Mouse (Mus musculus) CD4-positive, CD25-positive, alpha-beta regulatory T cell, adult 4 months (primary cell): Measurements from ENCODE around the gene Cnksr1. TPM values are rescaled to one million over a fixed set of nuclear protein-coding genes. Genes with fewer than 3 reads are reported as not detected.
"Not testable (repeated sequence)": the region's sequence is repeated elsewhere in the genome, so short reads cannot be mapped to it uniquely, and the experiment has no call there.

Experiments used
- ATAC-seq: one replicate; pipeline ENCODE4 v1.8.0; 2017
- polyA plus RNA-seq, 2 experiments: library from polyadenylated mRNA; unstranded; fragments of 100-300 nt; shearing (Covaris generic); gene quantifications; one replicate each; pipeline ENCODE4 v1.2.1; 2017

The Cnksr1 gene
- not detected for polyA plus RNA-seq

DNA sequence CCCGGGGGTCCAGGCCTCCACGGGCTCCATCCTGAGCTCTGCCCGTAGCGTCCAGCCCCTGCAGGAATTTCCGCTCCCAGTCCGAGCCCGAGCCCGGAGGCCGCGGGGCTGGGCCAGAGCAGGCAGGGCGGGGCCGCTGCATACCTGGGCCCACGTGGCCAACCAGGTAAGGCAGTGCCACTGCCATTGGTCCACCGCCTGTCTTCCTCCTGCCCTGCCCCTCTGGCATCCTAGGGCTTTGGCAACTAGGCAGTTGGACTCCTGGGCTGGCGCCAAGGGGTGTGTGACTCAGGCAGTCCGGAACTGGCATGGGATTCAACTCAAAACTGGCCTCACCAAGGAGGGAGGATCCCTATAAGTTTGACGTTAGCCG is at the start of gene Cnksr1:
Gene Cnksr1, minus strand, starts transcription at position 121 of the 373 bp plus-strand sequence.
- ATAC-seq, result no peak

DNA sequence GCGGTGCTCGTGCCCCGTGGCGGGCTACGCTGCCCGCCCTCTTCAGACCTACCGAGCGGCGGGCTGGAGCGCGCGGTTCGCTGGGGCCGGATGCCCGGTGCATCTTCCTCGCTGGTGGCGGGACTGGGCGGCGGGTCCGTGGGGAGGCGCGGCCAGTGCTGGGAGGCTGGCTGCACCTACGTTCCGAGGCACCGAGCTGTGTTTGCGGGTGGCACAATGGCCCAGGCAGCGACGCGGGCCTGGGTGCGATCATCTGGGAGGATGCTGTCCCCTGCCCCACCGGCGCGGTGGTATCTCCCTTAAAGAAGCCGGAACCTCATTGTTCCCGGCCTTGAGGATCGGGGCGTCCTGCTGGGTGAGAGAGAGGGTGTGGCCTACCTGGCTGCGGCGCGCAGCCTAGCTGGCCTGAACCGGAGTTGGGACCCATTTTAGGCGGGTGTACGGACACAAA is 49.4 kb upstream of the Cnksr1 start, which contains the start of gene Pdik1l:
Gene Pdik1l, minus strand, starts transcription at position 321 of the 451 bp plus-strand sequence.
- peak; percentile 71 for ATAC-seq

DNA sequence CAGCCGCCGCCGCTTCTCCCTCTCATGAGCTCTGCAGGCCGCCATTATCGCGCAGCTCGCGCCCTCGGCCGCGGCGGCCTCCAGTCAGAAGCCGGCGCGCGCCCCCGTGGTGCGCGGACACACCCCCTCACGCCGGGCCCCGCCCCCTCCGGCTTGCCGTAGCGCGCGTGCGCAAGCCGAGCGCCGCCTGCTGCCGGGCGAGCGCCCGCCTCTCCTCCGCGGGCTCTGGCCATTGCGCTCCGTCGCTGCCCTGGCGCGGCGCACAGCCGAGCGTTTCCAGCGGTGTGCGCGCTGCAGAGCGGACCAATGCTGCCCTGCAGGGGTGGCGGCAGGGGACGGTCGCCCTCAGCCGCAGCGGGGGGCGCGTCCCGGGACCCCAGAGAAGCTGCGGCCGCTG is 49.0 kb upstream of the Cnksr1 start:
- ATAC-seq, result peak; percentile 73

DNA sequence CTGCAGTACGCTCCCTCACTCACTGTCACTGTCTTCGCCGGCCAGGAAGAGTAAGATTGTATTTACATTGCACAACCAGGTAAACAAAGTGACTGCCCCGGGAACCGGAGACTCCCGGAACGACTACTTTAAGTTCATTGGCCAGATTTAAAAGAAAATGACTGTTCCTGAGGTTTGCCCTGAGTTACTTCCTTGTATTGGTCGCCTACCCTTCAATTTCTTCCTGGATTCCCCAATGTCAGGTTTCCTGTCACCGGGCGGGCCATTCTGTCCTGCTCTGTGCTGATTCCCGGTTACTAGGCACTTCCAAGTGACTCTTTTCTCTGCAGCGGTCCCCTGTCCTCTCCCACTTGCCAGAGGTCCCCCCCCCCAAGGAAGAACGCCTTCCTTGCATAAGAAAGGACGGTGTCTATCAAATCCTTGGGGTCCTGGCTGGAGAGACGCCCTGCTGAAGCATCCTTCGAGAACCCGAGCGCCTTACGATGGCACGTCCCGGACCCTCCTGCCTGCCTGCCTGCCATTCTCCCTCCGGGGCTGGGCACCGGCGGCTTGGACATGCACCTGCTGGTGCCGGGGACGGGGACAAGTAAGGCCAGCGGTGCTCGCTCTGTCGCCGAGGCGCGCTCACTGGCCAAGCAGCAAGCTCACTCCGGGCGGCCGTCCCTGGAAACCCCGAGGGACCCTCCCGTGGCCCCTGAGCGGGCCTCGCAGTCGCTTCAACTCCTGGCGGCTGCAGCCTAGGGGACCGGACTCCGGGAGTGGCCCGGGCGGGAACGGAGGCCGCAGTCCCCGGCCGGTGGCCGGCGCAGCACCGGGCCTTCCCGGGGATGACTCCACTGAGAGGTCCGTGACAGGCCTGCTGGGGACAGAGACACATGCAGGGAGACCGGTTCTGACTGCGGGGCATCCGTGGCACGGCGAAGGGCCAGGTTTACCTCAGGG is 48.3 kb upstream of the Cnksr1 start:
- ATAC-seq, result peak; percentile 11

DNA sequence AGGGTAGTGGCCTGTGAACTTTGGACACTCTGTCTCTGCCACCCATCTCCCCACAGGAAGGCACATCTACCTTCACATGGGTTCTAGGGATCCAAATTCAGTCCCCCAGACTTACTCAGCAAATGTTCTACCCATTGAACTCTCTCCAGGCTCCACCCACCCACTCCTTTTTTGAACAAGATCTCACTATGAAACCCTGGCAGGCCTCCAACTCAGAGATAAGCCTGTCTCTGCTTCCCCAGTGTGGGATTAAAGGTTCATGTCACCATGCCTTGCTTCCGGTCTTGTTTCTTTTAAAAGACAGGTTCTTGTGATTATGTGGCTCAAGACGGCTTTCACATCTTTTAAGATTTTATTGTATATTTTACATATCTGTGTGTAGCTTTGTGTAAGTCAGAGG is 46.7 kb upstream of the Cnksr1 start:
- ATAC-seq, result no peak

DNA sequence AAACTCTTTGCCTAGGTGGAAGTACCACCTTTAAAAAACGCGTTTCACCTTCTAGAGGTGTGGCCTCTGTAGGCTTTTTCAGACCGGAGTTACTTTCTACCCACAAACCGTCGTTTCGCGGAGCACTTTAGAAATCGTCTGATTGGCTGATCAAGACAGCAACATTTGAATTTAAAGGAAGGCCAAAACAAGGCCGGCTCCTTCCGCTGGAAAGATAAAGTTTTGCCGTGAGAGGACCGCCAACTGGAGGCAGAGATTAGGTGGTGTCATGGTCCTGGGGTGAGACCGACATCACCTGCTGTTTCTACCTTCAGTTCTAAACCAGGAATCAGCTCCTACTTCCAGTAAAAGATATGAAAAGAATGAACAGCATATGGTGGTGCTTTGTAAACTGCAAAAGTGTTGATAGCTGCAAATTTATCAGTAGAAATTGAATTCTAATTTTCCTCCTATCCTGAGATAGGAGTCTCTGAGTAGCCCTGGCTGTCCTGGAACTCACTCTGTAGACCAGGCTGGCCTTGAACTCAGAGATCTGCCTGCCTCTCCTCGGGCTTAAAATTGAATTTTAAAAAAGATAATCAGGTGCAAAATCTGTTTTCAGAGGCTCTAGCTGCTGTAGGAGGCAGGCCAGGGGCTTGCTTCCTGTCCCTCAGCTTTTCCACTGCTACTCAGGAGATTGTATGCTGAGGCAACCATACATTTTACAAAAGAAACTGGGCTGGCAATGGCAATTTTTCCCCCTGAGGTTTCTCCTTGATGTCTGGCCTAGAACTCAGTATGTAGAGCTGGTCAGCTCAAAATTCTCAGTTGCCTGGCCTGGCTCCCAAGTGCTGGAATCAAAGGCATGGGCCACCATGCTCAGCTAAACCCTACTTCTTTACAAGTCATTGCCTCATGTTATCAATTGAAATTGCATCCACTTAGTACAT is 35.5 kb upstream of the Cnksr1 start:
- ATAC-seq, result peak; percentile 97

DNA sequence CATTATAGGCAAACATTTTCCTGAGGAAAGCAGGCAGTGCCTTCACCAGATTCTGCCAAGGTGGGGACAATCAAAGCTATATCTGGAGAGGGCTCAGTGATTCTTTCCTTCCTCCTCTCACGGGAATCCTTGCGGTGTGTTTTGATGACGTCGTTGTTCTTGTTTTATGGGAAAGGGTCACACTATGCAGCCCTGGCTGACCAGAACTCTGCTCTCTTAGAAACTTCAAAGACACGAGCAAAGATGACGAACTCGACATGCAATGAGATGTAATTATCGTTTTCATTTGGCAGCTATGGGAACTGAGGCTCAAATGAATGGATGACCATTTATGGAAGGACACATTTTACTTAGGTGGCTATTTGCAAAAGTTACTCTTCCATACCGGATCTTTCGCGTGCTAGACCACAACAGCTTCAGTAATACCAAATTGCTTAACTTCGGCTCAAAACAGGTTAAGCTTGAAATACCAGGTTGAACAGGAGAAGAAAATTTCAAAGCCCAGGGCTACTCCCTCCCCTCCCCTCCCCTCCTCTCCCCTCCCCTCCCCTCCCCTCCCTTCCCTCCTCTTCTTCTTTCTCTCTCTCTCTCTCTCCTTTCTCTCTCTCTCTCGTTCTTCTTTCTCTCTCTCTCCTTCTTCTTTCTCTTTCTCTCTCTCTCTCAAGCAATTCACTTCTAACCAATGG is 34.7 kb upstream of the Cnksr1 start:
- ATAC-seq, result no peak

DNA sequence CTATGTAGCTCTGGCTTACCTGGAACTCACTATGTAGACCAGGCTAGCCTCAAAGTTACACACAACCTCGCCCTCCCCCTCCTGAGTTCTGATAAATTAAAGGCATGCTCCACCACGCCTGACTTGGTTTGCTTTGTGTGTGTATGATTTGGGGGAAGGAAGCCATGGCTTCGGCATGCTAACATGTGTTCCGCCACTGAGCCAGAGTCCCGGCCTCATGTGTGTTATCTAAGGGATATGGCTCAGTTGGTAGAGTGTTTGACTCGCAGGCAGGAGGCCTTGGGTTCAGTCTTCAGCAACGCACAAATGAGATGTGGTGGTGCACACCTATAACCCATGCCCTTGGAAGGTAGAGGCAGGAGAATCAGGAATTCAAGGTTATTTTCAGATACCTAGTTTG is 33.8 kb upstream of the Cnksr1 start:
- no peak for ATAC-seq

DNA sequence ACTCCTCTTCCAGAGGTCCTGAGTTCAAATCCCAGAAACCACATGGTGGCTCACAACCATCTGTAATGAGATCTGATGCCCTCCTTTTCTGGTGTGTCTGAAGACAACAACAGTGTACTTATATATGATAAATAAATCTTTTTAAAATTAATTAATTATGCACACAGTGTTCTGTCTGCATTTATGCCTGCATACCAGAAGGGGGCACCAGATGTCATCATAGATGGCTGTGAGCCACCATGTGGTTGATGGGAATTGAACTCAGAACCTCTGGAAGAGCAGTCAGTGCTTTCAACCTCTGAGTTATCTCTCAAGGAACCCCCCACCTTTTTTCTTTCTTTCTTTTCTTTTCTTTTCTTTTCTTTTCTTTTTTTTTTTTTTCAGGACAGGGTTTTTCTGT is 31.4 kb upstream of the Cnksr1 start:
- not testable (repeated sequence) for ATAC-seq

DNA sequence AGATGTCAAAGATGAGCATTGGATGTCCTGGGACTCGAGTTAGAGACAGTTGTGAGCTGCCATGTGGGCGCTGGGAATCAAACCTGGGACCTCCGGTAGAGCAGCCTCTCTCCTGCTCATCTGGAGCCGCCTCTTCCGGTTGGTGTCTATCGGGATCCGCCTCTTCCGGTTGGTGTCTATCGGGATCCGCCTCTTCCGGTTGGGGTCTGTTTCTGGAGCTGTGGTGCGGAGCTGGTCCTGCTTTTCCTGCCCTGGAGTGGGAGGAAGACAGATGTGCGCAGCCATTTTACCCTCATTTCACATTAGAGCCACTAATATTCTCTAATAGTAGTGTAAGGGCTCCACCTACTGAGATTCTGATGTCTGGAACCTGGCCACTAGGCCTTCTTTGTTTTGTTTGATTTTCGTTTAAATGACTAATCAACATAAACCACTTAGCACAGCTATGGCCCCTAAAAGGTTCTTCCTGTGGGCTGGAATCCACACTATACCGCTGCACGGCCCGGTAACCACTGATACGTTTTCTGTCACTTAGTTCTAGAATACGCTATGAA is 30.0 kb upstream of the Cnksr1 start:
- ATAC-seq, result no peak

DNA sequence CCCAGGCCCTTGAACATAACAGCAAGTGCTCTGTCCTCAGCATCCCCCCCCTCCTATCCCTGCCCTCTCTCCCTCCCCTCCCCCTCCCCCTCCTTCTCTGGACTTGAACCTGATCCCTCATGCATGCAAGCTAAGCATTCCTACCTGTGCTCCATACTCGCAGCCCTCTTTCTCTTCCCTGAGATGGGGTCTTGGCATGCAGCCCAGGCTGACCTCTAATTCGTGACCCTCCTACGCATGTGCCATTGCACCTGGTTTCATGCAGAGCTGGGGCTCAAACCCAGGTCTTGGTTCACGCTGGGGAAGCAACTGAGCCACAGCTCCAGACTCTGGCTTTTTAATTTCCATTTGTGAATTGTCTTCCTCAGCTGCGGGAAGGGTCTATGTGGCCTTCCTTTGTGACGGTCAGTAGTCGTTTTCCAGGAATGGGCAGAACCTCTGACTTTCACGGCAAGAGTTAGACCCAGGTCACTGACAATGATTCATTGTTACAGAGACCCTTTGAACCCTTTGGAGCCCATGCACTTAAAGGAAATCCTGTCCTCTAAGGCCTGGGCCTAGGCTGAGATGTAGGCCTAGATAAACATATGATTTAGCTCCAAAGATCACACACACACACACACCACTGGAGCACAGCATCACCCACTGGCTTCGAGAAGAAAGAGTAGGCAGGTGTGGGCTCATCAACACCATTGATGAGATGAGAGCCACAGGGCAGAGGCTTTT is 27.8 kb upstream of the Cnksr1 start:
- ATAC-seq, result no peak

DNA sequence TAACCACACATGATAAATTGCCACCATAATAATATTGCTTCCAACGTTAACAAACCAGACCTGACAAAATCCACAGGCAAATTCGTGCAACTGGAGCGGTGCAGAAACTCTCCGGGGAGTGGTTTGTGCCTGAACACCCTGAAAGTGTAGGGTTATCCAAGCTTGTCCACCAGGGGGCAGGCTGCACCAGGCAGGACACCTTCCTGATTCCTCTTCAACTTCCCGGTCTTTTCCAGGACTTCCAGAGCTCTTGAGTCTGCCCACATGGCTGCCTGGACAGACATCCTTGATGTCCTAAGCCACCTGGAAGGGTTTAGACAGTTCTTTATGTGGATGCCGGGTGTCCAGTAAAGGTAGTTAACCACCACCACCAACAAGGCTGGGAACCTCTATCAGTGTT is 25.0 kb upstream of the Cnksr1 start:
- ATAC-seq, result no peak

DNA sequence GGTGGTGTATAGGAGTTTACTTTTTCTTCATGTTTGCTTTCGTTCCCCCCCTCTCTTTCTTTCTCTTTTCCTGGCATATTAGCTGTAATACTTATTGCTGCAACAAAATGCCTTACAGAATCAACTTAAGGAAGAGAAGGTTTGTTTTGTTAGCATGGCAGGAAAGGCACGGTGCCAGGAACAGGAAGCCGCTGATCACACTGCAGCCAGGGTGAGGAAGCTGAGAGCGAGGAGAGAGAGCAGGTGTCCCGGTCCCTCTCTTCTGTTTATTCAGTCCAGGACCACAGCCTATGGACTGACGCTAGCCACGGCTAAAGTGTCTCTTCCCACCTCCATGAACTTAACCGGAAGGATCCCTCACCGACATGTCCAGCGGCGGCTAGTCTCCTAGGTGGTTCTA is 20.2 kb upstream of the Cnksr1 start:
- no peak for ATAC-seq

DNA sequence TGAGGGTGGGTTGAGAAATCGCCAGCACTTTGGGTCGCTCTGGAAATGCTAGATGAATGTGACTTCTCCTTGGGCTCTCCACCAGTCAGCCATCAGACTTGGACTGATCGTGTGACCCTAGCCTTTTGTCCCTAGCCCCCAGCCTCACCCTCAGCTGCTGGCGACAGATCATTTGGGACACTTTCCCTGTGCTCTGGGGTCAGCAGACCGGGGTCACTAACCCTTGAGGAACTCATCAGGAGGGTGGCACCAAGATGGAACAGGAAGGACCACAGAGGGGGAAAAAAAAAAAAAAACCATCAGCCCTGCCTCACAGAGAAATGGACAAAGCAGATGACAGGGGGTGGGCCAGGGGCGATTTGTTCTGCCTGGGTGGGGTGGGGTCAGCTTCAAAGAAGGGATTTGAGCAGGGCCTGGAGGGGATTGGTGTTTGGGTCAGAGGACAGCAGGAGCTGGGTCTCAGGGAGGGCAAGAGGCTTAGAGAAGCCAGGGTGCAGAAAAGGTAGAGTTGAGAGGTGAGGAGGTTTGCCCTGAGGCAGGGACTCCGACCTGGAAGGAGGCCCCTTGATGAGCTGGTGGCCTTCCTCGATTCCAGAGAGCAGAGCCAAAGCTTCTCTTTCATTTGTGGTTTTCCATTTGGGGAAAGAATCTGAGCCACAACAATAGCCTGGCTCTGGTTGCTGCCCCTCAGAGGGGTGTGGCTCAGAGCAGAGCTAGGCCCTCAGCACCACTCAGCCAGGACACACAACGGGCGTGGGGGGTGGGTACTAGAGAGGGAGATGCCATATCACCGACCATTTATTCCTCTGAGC is 19.2 kb upstream of the Cnksr1 start:
- no peak for ATAC-seq

DNA sequence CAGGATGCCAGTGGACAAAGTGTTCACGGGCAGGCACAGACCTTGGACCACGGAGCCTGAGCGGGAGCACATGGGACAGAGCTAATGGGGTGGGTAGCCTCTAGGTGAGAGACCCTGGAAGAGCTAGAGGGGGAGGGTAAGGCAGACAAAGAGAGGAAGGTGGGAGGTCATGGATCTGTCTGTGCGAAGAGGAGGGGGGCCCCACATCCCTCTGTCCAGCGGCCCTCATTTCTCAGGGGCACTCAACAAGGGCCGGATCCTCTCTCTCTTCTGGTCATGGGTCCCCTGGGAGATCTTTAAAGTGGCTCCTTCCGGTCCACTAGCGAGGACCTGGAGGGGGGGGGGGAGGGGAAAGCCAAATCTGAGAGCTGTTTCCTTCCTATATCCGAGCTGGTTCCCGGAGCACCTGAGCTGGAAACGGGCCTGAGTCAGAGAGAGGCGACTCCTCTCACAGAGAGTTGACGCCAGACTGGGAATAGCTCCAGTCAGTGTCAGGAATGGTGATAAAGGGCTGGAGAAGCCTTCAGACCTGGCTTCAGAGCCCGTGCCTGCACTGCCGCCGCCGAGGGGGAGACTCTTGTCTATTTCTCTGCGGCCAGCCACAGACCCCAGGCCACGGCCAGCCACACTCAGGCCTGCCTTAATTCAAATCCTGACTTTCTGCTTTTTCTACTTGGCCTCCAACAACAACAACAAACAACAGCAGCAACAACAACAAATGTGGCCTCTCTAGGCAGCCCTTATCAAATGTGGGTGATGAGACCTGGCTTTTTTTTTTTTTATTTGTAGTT is 18.4 kb upstream of the Cnksr1 start:
- ATAC-seq, result no peak

DNA sequence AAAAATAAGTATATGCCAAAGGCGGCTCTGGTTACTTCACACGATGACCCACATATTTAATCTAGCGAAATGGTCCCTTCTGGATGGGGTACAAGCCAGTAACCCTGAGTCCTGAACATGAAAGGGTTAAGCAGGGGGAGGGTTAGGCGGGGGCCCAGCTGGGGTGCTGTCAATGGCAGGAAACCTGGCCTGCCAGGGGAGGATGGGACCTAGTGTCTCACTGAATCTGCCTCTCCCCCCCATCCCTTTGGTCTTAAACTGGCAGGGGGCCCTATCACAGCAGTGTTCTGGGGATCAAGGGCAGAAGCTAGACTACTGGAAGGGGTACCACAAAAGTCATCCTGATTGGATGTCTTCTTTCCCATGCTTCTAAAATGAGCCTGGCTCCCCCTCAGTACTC is 17.7 kb upstream of the Cnksr1 start:
- no peak for ATAC-seq

DNA sequence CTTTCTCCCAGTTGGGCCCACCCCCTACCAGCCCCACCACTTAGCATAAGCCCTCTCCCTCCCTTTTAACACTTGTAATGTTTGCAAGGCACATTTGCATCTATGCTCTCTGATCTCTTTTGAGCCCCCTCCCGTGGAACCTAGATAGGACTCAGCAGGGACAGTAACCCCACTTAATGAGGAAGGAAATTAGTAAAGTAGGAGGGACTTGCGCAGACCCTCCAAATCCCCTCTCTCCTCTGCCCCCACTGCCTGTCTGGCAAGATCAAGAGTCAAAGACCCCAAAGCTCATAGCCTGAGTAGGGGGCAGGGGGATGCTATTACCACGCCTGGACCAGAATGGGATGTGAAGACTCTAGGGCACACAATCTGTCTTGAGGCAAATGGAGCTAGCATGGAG is 16.6 kb upstream of the Cnksr1 start:
- no peak for ATAC-seq

DNA sequence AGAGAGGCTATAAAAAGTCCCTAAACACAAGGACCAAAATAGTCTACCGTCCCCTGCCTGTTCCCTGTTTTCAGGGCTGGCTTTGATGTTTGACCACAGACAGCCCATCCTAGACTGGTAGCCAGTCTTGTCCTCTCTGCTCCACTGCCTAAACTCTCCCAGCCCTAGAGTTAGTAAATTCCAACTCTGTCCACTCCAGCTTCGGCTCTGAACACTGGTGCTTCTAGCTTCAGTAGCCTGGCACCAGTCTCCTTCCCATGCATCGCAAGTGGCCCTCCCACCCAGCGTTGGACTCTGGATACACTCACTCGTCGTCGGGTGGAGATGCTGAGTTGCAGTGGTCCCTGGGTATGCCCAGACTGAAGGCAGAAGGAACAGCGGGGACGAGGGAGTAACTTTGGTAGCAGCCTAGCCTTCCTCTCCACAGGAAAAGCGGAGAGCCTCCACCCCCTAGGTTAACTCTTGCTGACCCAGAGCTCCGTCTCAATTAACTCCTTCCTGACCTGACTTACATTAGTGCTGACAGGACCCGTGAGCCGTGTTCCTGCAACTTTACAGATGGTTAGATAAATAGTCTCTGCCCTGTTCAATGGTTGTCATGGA is 15.6 kb upstream of the Cnksr1 start, which contains the start of gene Grrp1:
Gene Grrp1, minus strand, starts transcription at position 385 of the 603 bp plus-strand sequence.
- no peak for ATAC-seq
